Mouse (Mus musculus) gastrocnemius, adult 8-10 months (tissue): ENCODE results near the gene Lctl. TPM values are rescaled to one million over a fixed set of nuclear protein-coding genes. Genes with fewer than 3 reads are reported as not detected.

Experiments used
- DNase-seq, 2 experiments: peaks; one replicate each; pipeline ENCODE4 v3.0.0; 2022; ENCODE audit warnings: low spot score in 2 of 2
- total RNA-seq, 4 experiments: library from RNA; stranded (reverse); gene quantifications; 2 replicates each; pipeline ENCODE4 v1.2.4; 2022

Lctl gene
- under 1 TPM in 2 of 4 experiments, not detected in 2; 0.40 to 0.68 TPM for total RNA-seq

DNA sequence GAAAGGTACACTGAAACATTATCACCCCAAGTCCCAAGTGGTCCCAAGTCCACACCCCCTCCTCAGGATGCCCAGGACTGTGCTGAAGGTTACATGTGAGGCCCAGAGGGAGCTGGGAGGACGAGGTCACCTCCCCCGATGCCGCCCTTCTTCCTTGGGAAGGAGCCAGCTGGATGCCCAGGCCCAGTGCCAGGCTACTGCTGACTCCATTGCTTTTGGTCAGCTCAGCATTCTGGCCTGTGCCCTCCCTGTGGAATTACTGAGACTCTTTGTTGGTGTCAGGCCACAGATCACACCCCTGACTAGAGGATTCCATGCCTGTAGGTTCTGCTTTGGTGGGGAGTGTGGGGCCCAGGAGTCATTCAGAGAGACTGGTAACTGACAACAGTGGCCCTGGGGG is at the start of gene Lctl:
Gene Lctl, plus strand, starts transcription at position 272 of the 400 bp plus-strand sequence.
- DNase-seq, result no peak

DNA sequence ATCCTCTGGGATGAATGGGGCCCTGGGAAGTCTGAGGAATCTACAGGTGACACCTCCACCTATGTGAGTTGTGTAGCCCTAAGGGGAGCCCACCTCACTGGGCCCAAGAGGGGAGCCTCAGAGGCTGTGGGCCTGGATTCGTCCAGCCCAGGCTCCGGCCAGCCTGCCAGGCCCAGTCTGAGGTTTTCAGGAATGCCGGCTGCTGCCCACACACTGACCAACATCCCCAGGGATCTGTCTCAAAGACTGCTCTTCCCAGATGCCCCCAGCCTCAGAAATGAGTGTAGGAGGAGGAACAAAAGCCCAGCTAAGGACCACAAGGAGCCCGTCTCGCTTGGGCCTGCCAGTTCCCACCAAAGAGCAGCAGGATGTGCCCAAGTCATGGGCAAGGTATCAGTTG is 49.2 kb upstream of the Lctl start:
- DNase-seq, result no peak

DNA sequence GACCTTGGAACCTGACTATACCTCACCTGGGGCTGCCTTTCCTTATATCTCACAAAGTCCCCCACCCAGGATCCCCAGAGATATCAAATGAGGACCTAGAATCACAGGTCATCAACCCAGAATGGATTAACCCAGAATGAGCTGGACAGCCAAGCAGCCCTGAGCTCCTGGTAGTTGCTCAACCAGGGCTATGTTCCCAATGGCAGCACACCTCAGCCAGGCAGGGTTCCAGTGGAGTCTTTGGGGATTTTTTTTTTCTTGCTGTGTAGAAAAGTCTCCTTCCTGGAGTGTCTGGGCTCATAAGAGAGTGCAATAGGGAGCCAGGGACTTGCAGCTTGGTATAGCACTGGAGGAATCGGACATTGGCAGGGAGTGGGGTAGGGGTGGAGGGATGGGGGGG is 48.4 kb upstream of the Lctl start:
- DNase-seq, result no peak

DNA sequence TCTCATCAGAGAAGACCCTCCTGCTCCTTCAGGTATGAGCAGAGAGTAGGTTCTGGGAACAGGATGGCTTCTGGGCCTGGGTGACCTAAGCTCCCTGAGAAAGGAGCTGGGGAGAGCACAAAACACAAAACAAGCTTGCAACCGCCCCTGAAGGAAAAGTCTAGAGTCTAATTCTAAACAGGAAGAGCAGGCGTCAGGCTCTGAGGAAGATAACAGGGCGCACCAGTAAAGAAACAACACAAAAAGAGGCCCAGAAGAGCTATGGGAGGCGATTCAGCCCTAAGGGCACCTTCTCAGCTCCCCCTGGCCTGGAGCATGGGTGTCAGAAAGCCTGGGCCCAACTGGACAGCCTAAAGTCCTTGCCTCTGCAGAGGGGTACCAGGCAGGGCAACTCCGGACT is 47.8 kb upstream of the Lctl start:
- no peak for DNase-seq

DNA sequence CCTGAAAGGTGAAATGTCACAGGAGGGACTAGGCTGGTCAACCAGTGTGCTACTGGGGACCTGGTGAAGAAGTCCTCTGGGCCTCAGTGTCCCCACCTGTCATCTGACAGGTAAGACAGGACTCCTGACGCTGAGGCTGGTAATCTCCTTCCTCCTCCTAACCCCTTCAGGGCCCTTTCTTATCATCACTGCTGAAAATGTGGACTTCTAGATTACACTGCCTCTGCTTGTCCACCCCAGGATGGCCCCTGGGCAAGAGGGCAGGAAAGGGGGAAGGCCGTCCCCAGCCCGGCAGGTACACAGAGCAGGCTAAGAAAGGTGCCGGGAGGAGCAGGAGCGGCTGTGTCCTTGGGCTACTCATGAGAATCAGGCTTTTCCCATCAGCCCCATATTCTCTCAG is 46.3 kb upstream of the Lctl start:
- no peak for DNase-seq

DNA sequence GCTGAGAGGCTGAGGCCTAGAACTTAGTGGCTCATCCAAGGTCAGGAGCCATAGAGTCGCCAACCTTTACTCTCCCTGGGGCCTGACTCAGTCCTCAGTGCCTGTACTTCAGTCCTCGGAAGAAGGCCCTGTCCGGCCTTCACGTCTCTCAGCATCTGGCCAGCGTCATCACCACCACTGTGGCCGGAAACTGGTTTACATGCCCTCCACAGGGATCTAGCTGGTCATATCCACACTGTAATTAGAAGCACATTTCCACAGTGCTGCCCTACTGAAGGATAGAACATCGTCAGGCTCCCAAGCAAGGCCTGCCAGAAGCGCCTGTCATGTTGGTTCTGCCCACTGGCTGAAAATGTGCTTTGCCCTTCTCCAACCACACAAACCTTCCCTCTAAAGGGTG is 42.1 kb upstream of the Lctl start:
- no peak for DNase-seq

DNA sequence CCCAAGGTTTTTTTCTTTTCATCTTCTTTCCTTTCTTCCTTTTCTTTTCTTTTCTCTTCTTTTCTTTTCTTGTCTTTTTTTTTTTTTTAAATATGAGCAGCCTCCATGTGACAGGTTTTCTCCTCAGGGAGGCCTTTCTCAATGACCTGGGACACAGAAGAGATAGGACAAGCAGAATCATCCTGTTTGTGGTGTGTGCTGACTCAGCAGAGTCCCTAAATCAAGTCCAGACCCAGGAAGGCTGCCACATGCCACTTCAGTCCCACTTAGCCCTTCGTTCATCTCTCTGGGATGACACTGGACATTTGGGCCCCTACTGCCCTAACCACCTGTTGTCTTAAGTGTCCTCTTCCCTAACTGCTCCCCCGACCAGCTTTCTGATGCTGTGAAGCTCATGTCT is 40.5 kb upstream of the Lctl start:
- no peak for DNase-seq

DNA sequence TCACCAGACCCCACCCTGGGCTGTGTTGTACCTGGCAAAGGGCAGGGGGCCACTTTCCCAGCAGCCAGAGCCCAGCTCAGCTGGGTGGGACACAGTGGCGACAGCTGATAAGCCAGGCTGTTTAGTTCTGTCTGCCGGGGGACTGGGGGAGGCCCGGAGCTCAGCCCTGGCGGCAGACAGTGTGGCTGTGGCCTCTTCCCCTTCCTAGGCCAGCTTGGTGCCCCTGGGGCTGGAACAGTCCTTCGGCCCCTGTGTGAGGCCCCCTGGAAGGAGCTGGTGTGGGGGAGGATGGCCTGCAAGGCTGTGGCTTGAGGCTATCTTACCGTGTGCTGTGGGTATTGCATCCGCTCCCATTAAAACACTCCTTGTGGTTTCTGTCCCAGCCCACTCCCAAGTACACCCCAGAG is 38.6 kb upstream of the Lctl start:
- DNase-seq, result no peak

DNA sequence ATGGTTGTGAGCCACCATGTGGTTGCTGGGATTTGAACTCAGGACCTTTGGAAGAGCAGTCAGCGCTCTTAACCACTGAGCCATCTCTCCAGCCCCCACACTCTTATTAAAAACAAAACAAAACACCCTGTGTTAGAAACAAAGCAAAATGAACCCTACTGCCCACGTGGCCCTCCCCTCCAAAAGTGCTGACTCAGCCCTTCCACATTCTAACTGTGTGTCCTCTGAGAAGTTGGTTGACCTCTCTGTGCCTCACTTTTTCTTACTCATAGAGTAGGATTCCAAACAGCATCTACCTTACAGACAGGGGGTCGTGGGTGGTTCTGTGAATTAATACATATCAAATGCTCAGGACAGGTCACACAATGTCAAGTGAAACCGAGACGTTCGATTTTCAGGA is 37.0 kb upstream of the Lctl start:
- DNase-seq, result no peak

DNA sequence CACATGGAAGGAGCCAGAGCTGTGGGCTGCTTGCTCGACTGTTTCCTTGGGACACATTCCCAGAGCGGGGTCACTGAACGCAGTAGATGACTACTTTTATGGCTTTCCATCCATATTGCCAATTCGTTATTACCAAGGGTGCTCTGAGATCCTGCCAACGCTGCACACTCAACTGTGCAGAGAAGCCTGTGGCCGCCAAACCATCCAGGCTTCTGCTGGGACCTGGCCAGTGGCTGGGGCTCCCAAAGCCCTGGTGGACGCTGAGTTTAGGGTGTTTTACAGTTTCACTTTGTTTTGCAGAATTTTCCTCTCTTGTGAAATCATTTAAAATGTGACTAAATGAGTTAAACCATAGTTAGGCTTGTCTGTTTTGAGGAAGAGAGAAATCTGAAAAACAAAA is 32.7 kb upstream of the Lctl start:
- peak in 1 of 2 experiments; percentile 43 for DNase-seq

DNA sequence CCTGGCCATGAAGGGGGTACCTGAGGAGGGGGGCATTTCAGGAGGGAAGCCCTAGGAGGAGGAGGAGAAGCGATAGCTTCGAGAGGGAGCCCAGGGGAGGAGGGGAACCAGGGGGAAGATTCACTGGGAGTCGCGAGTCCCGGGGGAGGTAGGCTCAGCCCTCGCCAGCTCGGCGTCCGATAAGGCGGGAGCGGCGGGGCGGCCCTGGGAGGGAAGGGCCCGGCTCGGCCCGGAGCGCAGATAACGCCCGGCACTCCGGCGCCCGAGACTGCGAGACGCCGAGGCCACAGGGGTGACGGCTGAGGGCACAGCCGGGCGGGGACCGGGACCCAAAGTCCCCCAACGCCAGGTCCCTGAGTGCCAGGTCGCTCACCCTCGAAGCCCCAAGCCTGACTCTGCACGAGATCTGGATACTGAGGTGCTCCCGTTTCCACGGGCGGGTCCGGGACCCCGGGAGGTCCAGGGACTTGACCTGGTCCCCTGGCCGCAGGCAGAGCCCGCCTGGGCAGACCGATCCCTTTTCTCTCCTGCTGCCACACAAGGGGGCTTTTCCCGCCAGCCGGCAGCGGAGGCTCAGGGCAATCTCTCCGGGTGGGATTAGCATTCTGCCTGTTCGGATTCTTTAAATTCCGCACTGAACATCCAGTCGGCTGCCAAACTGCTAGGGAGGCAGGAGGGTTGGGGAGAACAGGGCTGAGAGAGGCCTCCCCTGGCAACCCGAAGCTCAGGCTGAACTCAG is 32.1 kb upstream of the Lctl start:
- DNase-seq, result no peak

DNA sequence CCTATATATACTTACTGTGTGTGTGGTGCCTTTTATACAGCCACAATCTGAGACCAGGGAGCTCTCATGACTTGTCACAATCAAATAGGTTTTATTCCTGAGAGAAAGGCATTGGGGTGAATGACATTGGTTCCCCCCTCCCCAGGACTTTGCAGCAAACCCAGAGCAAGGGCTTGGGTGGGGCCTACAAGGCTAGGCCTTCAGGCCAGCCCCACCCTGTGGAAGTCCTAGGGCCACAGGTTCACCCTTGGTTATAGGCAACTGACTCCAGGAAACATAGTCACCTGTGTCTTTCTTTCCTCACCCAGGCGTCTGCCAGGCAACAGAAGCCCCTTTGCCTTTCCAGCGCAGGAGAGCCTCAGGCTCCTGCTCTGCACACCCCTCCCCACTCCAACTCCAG is 31.0 kb upstream of the Lctl start:
- no peak for DNase-seq

DNA sequence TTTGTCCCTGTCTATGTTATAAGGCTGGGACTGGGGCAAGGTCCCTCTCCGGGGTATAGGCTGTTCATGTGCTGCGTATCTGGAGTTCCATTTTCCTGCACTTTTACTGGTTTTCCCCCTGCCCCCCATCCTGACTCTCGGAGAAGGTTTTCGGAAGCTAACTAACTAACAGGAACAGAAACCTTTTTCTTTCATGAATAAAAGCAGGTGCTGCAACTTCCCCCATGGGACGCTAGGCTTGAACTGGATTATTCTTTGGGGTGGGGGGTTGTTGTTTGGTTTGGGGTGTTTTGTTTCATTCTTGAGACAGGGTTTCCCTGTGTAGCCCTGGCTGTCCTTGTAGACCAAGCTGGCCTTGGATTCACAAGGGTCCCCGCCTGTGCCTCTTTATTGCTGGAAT is 30.4 kb upstream of the Lctl start:
- no peak for DNase-seq

DNA sequence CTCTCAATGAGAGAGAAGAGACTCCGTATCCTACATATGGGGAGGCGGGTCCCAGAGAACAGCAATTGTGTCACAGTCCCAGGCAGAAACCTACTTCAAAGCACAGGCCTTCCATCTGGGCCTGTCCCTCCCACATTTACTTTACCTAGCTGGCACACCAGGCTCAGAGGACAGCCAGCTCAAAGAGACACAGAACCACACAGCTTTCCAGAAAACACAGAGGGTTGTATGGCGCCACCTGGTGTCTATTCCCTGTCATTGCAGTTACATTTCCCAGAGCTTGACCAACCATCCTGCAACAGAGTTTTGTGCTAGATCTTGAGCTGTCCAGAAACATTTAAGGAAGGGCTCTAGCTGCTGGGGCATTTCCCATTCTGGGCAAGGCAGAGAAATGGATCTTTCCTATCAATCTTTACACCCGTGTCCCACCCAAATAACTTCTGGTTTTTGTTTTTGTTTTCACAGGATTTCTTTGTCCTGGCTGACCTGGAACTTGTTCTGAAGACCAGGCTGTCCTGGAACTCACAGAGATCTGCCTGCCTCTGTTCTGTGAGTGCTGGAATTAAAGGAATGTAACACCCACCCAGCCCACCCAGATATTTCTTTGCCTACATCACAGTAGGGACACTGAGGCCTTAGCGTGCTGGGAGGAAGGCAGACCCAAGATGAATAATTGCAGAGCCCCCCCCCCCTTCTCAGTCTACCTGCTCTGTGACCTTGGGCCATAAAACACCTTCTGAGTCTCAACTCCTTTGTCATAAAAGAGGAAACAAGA is 29.3 kb upstream of the Lctl start:
- peak; percentile 51 to 52 for DNase-seq

DNA sequence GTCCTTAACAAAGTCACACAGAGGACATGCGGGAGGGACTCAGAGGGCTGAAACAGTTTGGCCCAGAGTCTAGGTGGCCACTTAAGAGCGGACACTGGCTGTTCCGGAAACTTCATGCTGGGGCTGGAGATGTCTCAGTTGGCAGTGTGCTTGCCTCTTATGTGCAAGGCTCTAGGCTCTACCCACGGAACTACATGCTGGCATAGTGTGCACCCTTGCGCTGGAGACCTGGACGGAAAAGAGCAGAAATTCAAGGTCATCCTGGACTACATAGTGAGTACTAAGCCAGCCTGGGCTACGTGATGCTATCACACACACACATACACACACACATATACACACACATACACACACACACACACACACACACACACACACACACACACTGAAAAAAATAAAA is 28.6 kb upstream of the Lctl start:
- DNase-seq, result no peak

DNA sequence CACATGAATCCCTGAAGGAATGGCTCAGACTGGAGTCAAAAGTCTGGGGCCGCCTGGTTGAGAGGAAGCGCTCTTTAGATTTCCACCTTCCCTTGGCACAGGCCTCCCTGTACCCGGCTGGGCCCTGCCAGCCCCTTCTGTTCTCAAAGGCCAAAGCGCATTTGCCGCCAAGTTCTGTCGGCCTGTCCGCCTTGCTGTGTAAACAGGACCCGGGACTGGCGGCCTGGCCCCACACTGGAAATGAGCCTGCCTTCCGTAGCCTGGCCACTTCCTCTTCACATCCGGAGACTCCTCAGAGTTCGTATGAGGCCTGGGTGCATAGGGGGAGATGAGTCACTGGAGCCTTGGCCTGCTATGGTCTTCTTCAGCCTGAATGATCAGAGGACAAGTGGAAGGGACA is 27.9 kb upstream of the Lctl start:
- no peak for DNase-seq

DNA sequence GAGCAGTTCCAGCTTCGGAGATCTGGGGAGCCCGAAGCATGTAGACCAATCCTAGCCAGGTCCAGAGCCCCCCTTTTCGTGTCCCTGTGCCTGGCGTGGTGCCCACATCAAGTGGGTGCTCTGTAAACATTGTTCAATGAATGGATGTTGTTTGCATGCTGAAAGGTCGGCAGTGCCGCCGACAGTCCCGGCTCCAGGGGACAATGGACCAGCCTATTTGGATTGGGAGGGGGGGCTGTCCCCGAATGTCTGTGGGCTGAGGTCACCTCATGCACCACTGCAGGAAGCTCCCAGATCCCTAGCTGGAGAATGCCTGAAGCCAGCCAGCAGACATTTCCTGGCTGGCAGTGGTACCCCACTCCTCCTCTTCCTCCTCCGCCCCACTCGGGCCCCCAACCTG is 22.9 kb upstream of the Lctl start:
- DNase-seq, result no peak

DNA sequence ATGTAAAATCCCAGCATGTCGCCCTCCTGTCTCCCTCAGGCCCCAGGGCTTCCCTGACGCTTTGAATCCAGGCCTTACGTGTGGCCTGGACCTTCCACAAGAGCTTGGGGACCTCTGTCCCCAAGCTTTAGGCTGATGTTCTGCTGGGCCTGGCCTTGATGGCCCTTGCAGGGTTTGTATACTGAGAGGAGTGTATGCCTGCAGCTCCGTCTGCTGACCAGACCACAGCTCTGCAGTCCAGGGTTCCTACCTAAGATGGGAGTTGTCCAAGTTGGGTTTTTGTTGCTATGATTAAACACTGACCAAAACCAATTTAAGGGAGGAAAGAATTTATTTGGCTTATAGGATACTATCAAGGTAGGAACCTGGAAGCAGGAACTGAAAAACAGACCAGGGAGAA is 18.7 kb upstream of the Lctl start:
- DNase-seq, result no peak

DNA sequence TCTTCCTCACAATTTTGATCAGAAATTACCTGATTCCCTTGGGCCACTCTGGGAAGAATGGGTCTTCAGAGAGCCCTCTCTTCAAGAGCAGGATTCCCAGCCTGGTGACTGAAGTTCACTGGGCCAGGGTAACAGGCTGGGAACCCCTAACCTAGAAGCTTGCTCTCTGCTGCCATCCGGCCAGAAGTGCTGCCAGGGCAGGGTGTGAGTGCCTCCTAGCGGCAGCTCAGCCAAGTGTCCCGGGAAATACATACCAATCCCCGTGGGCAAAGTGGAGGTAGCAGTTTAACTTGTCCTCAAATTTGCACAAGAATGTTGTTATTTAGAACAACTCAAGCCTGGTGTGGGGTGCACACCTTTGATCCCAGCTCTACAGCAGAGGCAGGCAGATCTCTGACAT is 16.5 kb upstream of the Lctl start:
- DNase-seq, result peak; percentile 48 to 51

DNA sequence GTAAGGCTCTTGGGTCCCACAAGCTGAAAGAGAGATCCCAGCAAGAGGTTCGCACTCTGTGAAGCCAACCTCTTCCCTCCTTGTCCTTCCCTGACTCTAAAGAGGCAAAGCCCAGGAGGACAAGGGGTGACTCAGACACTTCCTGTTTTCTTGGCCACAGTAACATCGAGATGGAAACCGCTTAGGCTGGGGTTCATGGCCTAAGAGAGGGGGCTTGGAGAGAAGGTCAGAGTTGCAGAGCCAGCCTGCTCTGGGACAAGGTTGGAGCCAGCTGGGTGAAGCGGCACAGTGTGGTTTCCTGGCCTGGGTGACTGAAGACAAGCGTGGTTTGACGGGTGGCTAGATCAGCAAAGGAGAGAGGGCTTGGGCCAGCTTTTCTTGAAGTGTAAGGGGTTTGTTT is 11.6 kb upstream of the Lctl start:
- no peak for DNase-seq

DNA sequence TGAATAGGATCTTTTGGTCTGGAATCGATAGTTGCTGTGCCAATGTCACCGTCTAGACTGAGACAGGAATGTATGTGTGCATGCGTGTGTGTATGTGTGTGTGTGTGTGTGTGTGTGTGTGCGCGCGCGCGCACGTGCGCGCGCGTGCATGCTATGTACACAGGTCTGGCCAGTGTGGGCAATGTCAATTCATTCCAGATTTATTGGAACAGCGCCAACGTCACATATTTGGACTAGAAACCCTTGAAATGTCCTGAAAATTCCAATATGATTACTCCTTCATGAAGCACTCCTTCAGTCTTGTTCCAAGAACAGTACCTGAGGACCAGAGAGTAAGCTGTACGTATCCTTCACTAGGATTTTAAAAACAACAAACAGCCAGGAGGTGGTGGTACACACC is 6.4 kb upstream of the Lctl start:
- DNase-seq, result no peak

DNA sequence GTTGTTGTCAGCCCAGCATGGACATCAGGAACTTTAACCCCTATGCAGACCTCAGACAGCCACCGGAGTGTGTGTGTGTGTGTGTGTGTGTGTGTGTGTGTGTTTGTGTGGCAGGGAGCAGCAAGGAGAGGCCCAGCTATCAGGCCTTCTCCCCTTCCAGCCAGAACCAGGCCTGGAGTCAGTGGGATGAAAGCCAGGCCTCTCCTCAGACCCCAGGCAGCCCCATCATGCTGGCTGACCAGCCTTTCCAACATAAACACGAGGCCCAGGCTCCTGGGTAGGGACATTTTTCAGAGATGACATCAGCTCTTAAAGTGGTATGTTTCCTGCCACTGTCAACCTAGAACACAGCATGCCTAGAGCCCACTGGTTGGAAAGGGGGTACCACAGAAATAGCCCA is 2.3 kb upstream of the Lctl start:
- no peak for DNase-seq

DNA sequence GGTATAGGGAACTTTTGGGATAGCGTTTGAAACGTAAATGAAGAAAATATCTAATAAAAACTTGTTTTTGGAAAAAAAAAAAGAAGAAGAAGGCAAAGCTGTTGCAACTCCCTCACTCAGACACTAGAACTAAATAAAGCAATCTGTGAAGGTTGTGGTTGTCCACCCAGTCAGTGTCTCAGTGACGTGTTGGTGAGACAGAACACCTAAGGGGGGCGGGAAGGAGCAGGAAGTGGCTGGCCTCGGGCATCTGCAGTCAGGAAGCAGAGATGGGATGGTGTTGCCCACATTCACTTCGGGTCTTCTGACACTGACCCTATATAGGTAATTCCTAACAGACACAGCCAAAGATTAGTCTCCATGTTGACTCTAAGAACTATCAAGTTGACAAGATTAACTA is 1.2 kb upstream of the Lctl start:
- no peak for DNase-seq
